Mouse (Mus musculus) brown adipose tissue, adult 24 weeks (tissue): ENCODE measurements around the gene Pds5a. TPM values are rescaled to one million over a fixed set of nuclear protein-coding genes. Genes with fewer than 3 reads are reported as not detected.

Experiments used
- H3K27ac ChIP-seq: fragments of 200-500 bp; replicated peaks from 2 replicates; pipeline ENCODE4 v1.5.1; 2012; ENCODE audit warnings: low read depth, mild to moderate bottlenecking, low read length
- H3K4me1 ChIP-seq: fragments of 200-500 bp; 2 replicates; pipeline ENCODE4 v1.6.1; 2012; ENCODE audit warnings: low read length, mixed read lengths; ENCODE audit not compliant: control insufficient read depth, insufficient read depth, insufficient read length
- H3K4me3 ChIP-seq: fragments of 200-500 bp; 2 replicates; pipeline ENCODE4 v1.5.1; 2012; ENCODE audit warnings: low read depth, mild to moderate bottlenecking, low read length, moderate library complexity; ENCODE audit not compliant: insufficient read depth
- polyA plus RNA-seq: library from polyadenylated mRNA; stranded (reverse); fragments of >200 nt; gene quantifications from 2 replicates; pipeline ENCODE4 v1.2.4, GENCODE M21; 2012; ENCODE audit not compliant: missing spikeins, insufficient read depth, insufficient read length

Pds5a gene
- polyA plus RNA-seq, 1 experiment = 45.3 TPM

GRCm38 (mm10) chr5:65661958-65662357 is 36.1 kb downstream of the Pds5a start:
- Histone ChIP-seq H3K4me1 (no peaks in the 10 kb centered on the region), H3K4me3 (no peak overlapping the region), H3K27ac (no peak overlapping the region)

GRCm38 (mm10) chr5:65653786-65654185 is 44.3 kb downstream of the Pds5a start:
- Histone ChIP-seq H3K27ac (no peak overlapping the region), H3K4me3 (no peak overlapping the region), H3K4me1 (no peaks in the 10 kb centered on the region)

GRCm38 (mm10) chr5:65638896-65639295 is 59.2 kb downstream of the Pds5a start:
- Histone ChIP-seq H3K4me3 (no peak overlapping the region), H3K4me1 (no peaks in the 10 kb centered on the region), H3K27ac (no peak overlapping the region)

GRCm38 (mm10) chr5:65624340-65624739 is 73.7 kb downstream of the Pds5a start:
- H3K27ac ChIP-seq = no peak overlapping the region
- H3K4me1 ChIP-seq = no peaks in the 10 kb centered on the region
- H3K4me3 ChIP-seq = no peak overlapping the region

- Histone ChIP-seq H3K4me1 (no peaks in the 10 kb centered on the region), H3K27ac (no peak overlapping the region)
These were observed 84.7 kb downstream of the Pds5a start for GRCm38 (mm10) chr5:65613152-65613924.

GRCm38 (mm10) chr5:65610541-65610940 is 87.5 kb downstream of the Pds5a start:
- Histone ChIP-seq H3K4me3 (no peak overlapping the region), H3K4me1 (no peaks in the 10 kb centered on the region), H3K27ac (no peak overlapping the region)

More at GRCm38 (mm10) chr5:65613152-65613924, 84.7 kb downstream of the Pds5a start:
- H3K4me3 ChIP-seq = no peak overlapping the region

- no peak overlapping the region for H3K4me3 ChIP-seq
- no peak overlapping the region for H3K27ac ChIP-seq
- H3K4me1 ChIP-seq = no peaks in the 10 kb centered on the region
These were observed 88.3 kb downstream of the Pds5a start for GRCm38 (mm10) chr5:65609769-65610168.

GRCm38 (mm10) chr5:65606820-65607219 is 91.3 kb downstream of the Pds5a start:
- Histone ChIP-seq H3K27ac (no peak overlapping the region), H3K4me1 (no peaks in the 10 kb centered on the region), H3K4me3 (no peak overlapping the region)

- no peaks in the 10 kb centered on the region for H3K4me1 ChIP-seq
- H3K4me3 ChIP-seq = no peak overlapping the region
- no peak overlapping the region for H3K27ac ChIP-seq
These were observed 98.4 kb downstream of the Pds5a start for GRCm38 (mm10) chr5:65599681-65600080.

- Histone ChIP-seq H3K4me3 (no peak overlapping the region), H3K27ac (no peak overlapping the region)
These were observed 105.7 kb downstream of the Pds5a start for GRCm38 (mm10) chr5:65592421-65592820.

GRCm38 (mm10) chr5:65590199-65590598 is 107.9 kb downstream of the Pds5a start:
- no peak overlapping the region for H3K4me3 ChIP-seq
- H3K4me1 ChIP-seq = no peaks in the 10 kb centered on the region
- no peak overlapping the region for H3K27ac ChIP-seq

More at GRCm38 (mm10) chr5:65592421-65592820, 105.7 kb downstream of the Pds5a start:
- no peaks in the 10 kb centered on the region for H3K4me1 ChIP-seq

- Histone ChIP-seq H3K4me1 (no peaks in the 10 kb centered on the region), H3K27ac (no peak overlapping the region), H3K4me3 (no peak overlapping the region)
These were observed 111.8 kb downstream of the Pds5a start for GRCm38 (mm10) chr5:65586291-65586690.

GRCm38 (mm10) chr5:65578545-65578944 is 119.5 kb downstream of the Pds5a start:
- Histone ChIP-seq H3K4me3 (no peak overlapping the region), H3K27ac (no peak overlapping the region), H3K4me1 (peaks cover 2% of the 10 kb centered on the region)

GRCm38 (mm10) chr5:65575896-65576295 is 122.2 kb downstream of the Pds5a start:
- peaks cover 2% of the 10 kb centered on the region for H3K4me1 ChIP-seq
- no peak overlapping the region for H3K4me3 ChIP-seq
- 0 out of 2 replicates have a peak overlapping the region, but pooled peaks have one; percentile 33 for H3K27ac ChIP-seq

GRCm38 (mm10) chr5:65574876-65575275 is 123.2 kb downstream of the Pds5a start:
- H3K4me1 ChIP-seq = peaks cover 2% of the 10 kb centered on the region
- H3K27ac ChIP-seq = peak overlapping the region; percentile 68
- H3K4me3 ChIP-seq = no peak overlapping the region

- H3K4me3 ChIP-seq = no peak overlapping the region
- no peaks in the 10 kb centered on the region for H3K4me1 ChIP-seq
- no peak overlapping the region for H3K27ac ChIP-seq
These were observed 132.6 kb downstream of the Pds5a start for GRCm38 (mm10) chr5:65565486-65565885.
